Mouse (Mus musculus): Measurements from ENCODE around the gene Fgg. TPM values are rescaled to one million over a fixed set of nuclear protein-coding genes. Genes with fewer than 3 reads are reported as not detected.

Gene Fgg
- total RNA-seq, 2 experiments from 2014 or later = not detected

DNA sequence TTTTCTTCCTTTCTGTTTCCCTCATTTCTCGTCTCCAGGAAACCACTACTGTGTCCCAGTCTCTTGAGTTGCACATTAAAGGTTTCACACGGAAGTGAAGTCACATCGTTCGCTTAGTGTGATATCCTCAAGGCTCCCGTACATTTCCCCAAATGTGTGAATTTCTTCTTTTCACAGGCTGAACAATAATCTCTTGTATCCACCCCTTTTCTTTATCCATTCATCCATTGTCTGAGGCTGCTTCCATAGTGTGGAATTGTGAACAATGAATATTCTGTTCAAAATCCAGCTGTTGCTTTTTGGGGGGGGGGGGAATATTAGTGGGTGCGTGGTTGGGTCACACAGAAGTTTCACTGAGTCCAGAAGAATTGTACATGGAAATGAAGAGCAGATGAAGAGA lies 17.5 kb downstream of the Fgg start:
- DNase-seq (ENCODE audit: low spot score in 2 of 2) = no peak
- intact Hi-C loops (cut with DNase I) = no loop called here

GRCm38 (mm10) chr3:83025475-83026301 lies 18.2 kb downstream of the Fgg start, which contains the start of gene Fga:
Gene Fga, plus strand, starts transcription at chr3:83026076.
- intact Hi-C loops (cut with DNase I) = no loop called here
- DNase-seq (ENCODE audit: low spot score in 2 of 2) = no peak

DNA sequence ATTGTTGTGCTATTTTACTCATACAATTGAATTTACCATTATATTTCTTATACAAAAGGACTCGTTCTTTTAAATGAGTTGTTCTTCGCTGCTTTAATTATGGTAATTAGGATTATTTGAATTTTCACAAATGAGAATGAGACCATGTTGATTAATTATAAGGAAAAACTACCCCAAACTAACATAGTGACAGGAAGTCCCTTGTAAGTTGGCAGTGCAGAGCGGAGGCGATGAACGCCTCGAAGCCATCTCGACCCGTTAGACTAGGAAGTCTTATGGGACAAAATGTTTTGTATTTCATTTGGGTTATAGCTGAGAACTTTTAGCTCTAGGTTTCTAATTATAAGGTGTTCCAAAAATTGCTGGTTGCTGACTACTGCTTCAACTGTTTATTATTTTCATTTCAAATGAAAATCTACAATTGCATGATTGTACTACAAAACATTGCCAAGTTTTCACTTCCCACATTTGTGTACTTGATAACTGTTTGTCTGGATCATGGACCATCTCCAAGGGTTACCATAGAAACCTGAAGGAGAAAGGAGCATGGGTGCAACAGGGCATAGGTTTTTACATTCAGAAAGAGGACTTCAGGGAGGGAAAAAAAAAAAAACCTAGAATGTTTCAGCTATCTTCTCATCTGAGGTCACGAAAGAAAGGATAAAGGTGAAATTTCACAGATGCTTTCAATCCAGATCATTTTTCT lies 20.2 kb downstream of the Fgg start:
- intact Hi-C loops (cut with DNase I) = no loop called here
- DNase-seq (ENCODE audit: low spot score in 2 of 2) = no peak

DNA sequence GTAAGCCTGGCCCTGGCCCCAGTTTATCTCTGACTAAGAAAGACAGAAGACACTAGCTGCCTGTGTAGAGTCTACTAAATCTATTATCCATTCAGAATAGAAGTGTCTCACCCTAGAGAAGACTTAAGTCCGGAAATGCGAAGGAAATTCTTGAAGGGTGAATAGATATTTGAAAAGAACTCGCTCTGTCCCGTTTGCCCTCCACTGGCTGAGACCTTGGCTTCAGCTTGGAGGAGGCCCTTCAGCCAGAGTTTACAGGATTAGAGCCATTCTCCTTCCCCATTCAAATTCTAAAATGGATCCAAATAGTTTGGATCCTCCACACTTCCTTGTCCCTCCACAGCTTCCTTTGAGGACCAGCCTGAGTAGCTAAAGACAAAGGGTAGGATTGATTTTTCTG lies 22.8 kb downstream of the Fgg start:
- DNase-seq (ENCODE audit: low spot score in 2 of 2) = no peak

GRCm38 (mm10) chr3:83032746-83033308 lies 25.3 kb downstream of the Fgg start:
- no peak for DNase-seq (ENCODE audit: low spot score in 2 of 2)
- intact Hi-C loops (cut with DNase I) = no loop called here

More for the DNA sequence above, 22.8 kb downstream of the Fgg start:
- intact Hi-C loops (cut with DNase I) = no loop called here

DNA sequence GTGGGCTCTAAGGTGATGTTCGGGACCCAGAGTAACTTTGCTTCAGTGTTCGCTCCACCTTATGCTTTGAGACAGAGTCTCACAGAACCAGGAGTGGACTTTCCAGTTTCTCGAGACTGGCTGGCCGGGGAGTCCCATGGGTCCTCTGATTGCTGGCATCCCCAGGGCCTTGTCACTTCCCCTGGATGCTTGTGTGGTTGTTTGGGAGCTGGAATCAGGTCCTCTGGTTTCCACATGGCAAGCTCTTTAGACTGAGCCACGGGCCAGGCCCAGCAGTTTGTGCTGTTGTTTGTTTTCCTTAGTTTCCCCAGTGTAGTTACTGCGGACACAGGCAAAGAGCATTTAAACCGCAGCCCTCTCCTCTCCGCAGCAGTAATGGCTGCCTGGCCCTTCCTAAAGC lies 26.3 kb downstream of the Fgg start:
- intact Hi-C loops (cut with DNase I) = no loop called here

GRCm38 (mm10) chr3:83038865-83039264 lies 31.3 kb downstream of the Fgg start:
- intact Hi-C loops (cut with DNase I) = no loop called here
- no peak for DNase-seq (ENCODE audit: low spot score in 2 of 2)

More for the DNA sequence above, 26.3 kb downstream of the Fgg start:
- DNase-seq (ENCODE audit: low spot score in 2 of 2) = no peak

- intact Hi-C loops (cut with DNase I) = no loop called here
- DNase-seq (ENCODE audit: low spot score in 2 of 2) = no peak
Measured at GRCm38 (mm10) chr3:83039666-83040065, 32.1 kb downstream of the Fgg start.

DNA sequence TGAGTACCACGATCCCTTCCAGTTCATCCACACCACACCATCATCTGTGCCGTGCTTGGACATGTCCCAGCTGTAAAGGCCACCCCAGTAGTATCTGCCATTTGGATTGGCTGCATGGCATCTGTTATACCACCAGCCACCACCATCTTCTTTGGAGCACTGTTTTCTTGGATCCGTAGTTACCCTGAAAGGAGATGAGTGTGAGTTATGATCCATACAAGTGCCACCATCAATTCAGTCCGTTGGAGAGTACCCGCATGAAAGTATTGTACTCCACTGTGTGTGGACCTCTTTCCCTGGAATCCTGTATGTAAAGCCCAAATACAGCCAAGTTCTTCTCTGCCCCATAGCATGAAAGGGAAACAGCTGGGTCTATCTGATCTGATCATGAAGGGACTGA lies 34.9 kb downstream of the Fgg start:
- DNase-seq (ENCODE audit: low spot score in 2 of 2) = no peak
- intact Hi-C loops (cut with DNase I) = no loop called here

GRCm38 (mm10) chr3:83046649-83047048 lies 39.1 kb downstream of the Fgg start:
- intact Hi-C loops (cut with DNase I) = no loop called here
- no peak for DNase-seq (ENCODE audit: low spot score in 2 of 2)

- DNase-seq (ENCODE audit: low spot score in 2 of 2) = no peak
- intact Hi-C loops (cut with DNase I) = loop anchor here (5.0 kb wide), 1 partner anchor 692 kb away; the partner anchor contains the start of gene Map9
Measured at GRCm38 (mm10) chr3:83049680-83050079, 42.2 kb downstream of the Fgg start, which contains the start of gene Fgb. Gene Fgb, minus strand, starts transcription at chr3:83049863.

GRCm38 (mm10) chr3:83050661-83051060 lies 43.1 kb downstream of the Fgg start:
- no peak for DNase-seq (ENCODE audit: low spot score in 2 of 2)
- intact Hi-C loops (cut with DNase I) = loop anchor here (5.0 kb wide), 1 partner anchor 693 kb away; the partner anchor contains the start of gene Map9

- intact Hi-C loops (cut with DNase I) = loop anchor here (5.0 kb wide), 1 partner anchor 695 kb away; the partner anchor contains the start of gene Map9
- DNase-seq (ENCODE audit: low spot score in 2 of 2) = no peak
Measured at GRCm38 (mm10) chr3:83052102-83052501, 44.6 kb downstream of the Fgg start.

DNA sequence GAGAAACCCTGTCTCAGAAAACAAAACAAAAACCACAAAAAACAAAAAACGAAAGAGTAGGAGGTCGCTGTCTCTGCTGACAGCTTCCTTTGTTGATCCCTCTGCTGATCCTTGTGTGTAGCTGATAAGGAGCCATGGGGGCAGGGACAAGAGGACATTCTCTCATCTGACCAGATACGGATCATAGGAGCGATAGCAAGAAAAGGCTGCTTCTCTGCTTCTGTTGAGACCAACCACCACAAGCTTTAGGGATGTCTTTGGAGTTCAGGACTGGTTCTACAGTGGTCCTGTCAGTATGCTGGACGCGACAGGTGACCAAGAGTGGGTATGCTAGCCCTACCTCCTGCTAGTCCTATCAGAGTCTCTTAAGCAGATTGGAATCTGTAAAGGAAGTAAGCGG lies 45.6 kb downstream of the Fgg start:
- intact Hi-C loops (cut with DNase I) = loop anchor here (1.0 to 5.0 kb wide), 2 partner anchors 51 to 696 kb away; partner anchors contain the start of gene Map9
- DNase-seq (ENCODE audit: low spot score in 2 of 2) = no peak

- intact Hi-C loops (cut with DNase I) = loop anchor here (1.0 to 5.0 kb wide), 3 partner anchors 51 to 696 kb away; partner anchors contain the start of genes Map9 and Rbm46
- DNase-seq (ENCODE audit: low spot score in 2 of 2) = peak; percentile 23 to 42
Measured at GRCm38 (mm10) chr3:83053758-83054157, 46.2 kb downstream of the Fgg start.

DNA sequence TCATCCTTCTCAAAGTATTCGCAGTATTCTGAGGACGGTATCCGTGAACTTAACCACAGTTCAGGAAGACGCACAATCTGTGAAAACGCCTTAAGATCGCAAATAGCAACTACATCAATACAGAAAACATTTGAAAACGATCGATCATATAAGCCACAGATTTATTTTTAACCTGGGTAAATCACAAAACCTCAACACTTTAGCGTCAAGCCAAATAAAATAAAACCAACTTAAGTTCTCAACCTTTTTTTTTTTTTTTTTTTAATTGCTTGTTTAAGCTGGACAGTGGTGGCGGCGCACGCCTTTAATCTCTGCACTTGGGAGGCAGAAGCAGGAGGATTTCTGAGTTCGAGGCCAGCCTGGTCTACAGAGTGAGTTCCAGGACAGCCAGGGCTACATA lies 47.2 kb downstream of the Fgg start:
- intact Hi-C loops (cut with DNase I) = loop anchor here (1.0 to 5.0 kb wide), 3 partner anchors 55 to 697 kb away; partner anchors contain the start of genes Map9 and Rbm46

DNA sequence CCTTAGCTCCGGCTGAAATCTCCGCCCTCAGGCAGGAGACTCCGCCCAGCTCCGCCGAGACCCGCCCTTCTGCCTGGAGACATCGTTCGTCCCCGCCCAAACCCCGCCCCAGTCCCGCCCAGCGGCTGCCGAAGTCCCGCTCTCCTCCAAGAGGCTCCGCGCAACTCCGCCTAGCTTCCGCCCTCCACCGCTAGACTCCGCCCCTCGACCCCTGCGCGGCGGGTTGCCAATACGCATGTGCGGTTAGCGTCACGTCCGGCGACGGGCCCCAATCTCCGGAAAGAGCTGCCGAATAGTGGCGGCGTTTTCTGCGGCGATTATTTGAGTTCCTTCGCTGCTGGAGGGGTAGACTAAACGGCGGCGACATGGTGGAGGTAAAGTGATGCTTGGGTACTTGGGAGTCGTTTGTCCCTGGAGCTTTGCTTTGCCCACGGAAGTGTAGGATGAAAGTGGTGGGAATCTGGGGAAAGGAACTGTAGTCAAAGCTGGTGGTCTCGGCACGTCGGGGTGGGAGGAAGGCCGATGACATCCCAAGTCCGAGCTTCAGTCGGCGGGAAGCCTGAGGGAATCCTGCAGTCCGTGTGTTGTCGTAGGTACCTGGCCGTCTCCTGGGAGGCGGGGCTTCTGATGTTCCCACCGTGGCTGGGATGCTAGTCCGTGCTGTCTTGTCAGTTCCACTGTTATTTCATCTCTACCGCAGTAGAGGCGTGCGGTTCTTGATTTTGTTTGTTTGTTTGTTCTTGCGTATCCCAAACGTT lies 47.9 kb downstream of the Fgg start, which contains the start of gene Plrg1:
TSS of gene Plrg1 (plus strand) at position 242 of the 758 bp plus-strand sequence.
- intact Hi-C loops (cut with DNase I) = loop anchor here (1.0 to 2.0 kb wide), 2 partner anchors 56 to 179 kb away; partner anchors contain the start of gene Rbm46
- peak; percentile 95 to 99 for DNase-seq (ENCODE audit: low spot score in 2 of 2)

More for the DNA sequence above, 47.2 kb downstream of the Fgg start:
- no peak for DNase-seq (ENCODE audit: low spot score in 2 of 2)

- DNase-seq (ENCODE audit: low spot score in 2 of 2) = no peak
- intact Hi-C loops (cut with DNase I) = no loop called here
Measured at GRCm38 (mm10) chr3:83057046-83057445, 49.5 kb downstream of the Fgg start.
